Mouse (Mus musculus) G1E (cell line): ENCODE results near the gene Cplx2. TPM values are rescaled to one million over a fixed set of nuclear protein-coding genes. Genes with fewer than 3 reads are reported as not detected.

ENCODE experiments used
- ATAC-seq: 2 replicates; pipeline ENCODE4 v1.8.0; 2016; ENCODE audit warnings: mild to moderate bottlenecking; ENCODE audit not compliant: insufficient number of reproducible peaks, poor library complexity, low FRiP score, severe bottlenecking; ENCODE audit errors: extremely low read depth
- DNase-seq: peaks from one replicate; pipeline ENCODE4 v3.0.0; 2012; ENCODE audit warnings: low spot score
- H3K27me3 ChIP-seq: 2 replicates; pipeline ENCODE4 v1.6.1; 2012; ENCODE audit warnings: mild to moderate bottlenecking, low read length, inconsistent platforms; ENCODE audit not compliant: insufficient read depth
- H3K36me3 ChIP-seq: replicated peaks from 2 replicates; pipeline ENCODE3; 2012; ENCODE audit warnings: mild to moderate bottlenecking, inconsistent platforms
- H3K4me1 ChIP-seq: 2 replicates; pipeline ENCODE4 v1.6.1; 2012; ENCODE audit warnings: low read depth, low read length, inconsistent platforms, mixed read lengths; ENCODE audit not compliant: insufficient read depth
- H3K4me3 ChIP-seq: 2 replicates; pipeline ENCODE4 v1.5.1; 2012; ENCODE audit warnings: low read depth, mild to moderate bottlenecking, inconsistent platforms, low read length, moderate library complexity, mixed read lengths
- H3K9me3 ChIP-seq: replicated peaks from 2 replicates; pipeline ENCODE4 v1.6.1; 2012; ENCODE audit warnings: inconsistent platforms
- CTCF ChIP-seq: IDR thresholded peaks from 2 replicates; pipeline ENCODE4 v1.5.1; 2012; ENCODE audit warnings: low read depth, low read length, inconsistent platforms, mixed read lengths
- GATA1 ChIP-seq: IDR thresholded peaks from 2 replicates; pipeline ENCODE4 v1.6.1; 2012; ENCODE audit warnings: borderline replicate concordance, low read length, inconsistent platforms, mixed read lengths
- GATA2 ChIP-seq: IDR thresholded peaks from 2 replicates; pipeline ENCODE4 v1.6.1; 2012; ENCODE audit warnings: low read depth, low read length, inconsistent platforms, borderline replicate concordance
- POLR2AphosphoS5 ChIP-seq: IDR thresholded peaks from 2 replicates; pipeline ENCODE4 v1.6.1; 2012; ENCODE audit warnings: low read depth, low read length, inconsistent platforms; ENCODE audit not compliant: insufficient replicate concordance
- TAL1 ChIP-seq: conservative IDR thresholded peaks from 2 replicates; pipeline ENCODE4 v1.6.1; 2012; ENCODE audit warnings: low read depth, low read length, inconsistent platforms, mixed read lengths
- polyA plus RNA-seq: library from polyadenylated mRNA; stranded (reverse); fragments of >175 nt; gene quantifications from 2 replicates; pipeline ENCODE4 v1.2.3, GENCODE M21; 2012
- total RNA-seq, 2 experiments: library from RNA; stranded (forward) in 1 of 2; stranded (reverse) in 1 of 2; fragments of 200-1000 nt in 1 of 2; fragments of >200 nt in 1 of 2; fragmentation: Nextera tagmentation in 1 of 2; gene quantifications; 2 replicates each; pipeline ENCODE4 v1.2.3; 2014 to 2017

Cplx2 gene
- total and polyA plus RNA-seq, 3 experiments, result not detected

DNA sequence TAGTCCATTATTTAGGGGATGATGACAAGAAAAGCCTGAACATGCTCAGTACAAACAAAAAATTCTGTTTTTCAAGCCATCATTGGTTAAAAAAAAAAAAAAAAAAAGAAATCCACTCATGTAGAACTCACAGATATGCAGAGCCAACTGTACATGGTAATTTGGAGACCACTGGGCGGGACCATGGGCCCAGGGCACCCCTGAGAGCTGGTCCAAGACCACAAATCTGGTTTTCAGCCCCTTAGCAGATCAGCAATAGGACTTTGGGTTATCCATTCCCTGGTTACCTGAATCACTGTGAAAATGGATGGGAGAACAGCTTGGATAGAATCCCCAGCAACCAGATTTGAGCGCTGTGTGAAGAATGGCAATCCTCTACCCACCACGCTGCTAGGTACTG is 40.5 kb downstream of the Cplx2 start:
- peaks cover 5% of the 10 kb centered on the region; the same call in 1 of the 2 replicates for H3K9me3 ChIP-seq
- no peaks in the 10 kb centered on the region for H3K27me3 ChIP-seq
- ATAC-seq (no peak), DNase-seq (no peak)
- no peak overlapping the region for H3K4me3 ChIP-seq
- TF ChIP-seq CTCF (no peak), GATA2 (no peak), TAL1 (no peak), POLR2AphosphoS5 (no peak), GATA1 (no peak)
- no peaks in the 10 kb centered on the region for H3K4me1 ChIP-seq
- no peaks in the 10 kb centered on the region for H3K36me3 ChIP-seq

DNA sequence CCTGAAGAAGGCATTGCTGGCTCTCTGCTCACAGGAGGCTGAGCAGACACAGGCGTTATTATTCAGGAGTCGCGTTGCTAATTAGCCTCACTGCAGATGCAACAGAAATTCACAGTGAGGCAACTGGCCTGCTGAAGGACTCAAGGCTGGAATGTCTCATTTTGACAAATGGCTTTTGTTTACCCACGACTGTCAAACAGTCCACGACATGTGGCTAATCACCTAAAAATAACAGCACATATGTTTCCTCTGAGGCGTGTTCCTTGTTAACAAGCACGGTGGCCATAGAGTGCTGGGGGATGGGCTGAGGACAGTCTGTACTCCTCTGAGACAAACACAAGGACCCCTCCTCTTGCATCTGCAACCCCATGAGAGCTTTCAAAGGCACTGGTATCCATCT is 41.1 kb downstream of the Cplx2 start:
- DNase-seq (no peak), ATAC-seq (no peak)

DNA sequence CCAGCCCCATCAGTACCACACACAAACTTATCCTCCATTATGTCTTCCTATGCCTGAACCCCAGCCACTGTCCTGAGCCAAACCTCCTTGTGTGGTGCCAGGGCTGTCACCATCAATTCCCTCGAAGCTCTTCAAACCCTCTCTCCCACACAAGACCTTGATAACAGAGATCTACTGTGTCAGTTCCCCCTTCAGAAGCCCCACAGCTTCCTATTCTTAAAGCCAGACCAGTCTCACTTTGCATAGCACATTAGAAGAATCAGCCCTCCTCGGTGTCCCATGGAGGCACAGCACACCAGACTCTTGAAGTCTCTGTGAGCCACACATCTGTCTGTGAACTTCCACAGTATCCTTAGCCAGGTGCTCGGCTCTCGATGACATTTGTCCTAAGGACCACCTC is 41.6 kb downstream of the Cplx2 start:
- TF ChIP-seq GATA2 (no peak), POLR2AphosphoS5 (no peak), CTCF (no peak), GATA1 (no peak), TAL1 (no peak)
- H3K36me3 ChIP-seq, result no peaks in the 10 kb centered on the region
- DNase-seq (no peak), ATAC-seq (no peak)
- peaks cover 5% of the 10 kb centered on the region; the same call in 1 of the 2 replicates for H3K9me3 ChIP-seq
- no peaks in the 10 kb centered on the region for H3K4me1 ChIP-seq
- no peak overlapping the region for H3K4me3 ChIP-seq
- no peaks in the 10 kb centered on the region for H3K27me3 ChIP-seq

More for the DNA sequence above, 41.1 kb downstream of the Cplx2 start:
- TF ChIP-seq GATA2 (no peak), CTCF (no peak), POLR2AphosphoS5 (no peak), GATA1 (no peak), TAL1 (no peak)
- Histone ChIP-seq H3K27me3 (no peaks in the 10 kb centered on the region), H3K9me3 (peaks cover 5% of the 10 kb centered on the region; the same call in 1 of the 2 replicates), H3K4me1 (no peaks in the 10 kb centered on the region), H3K36me3 (no peaks in the 10 kb centered on the region), H3K4me3 (no peak overlapping the region)

DNA sequence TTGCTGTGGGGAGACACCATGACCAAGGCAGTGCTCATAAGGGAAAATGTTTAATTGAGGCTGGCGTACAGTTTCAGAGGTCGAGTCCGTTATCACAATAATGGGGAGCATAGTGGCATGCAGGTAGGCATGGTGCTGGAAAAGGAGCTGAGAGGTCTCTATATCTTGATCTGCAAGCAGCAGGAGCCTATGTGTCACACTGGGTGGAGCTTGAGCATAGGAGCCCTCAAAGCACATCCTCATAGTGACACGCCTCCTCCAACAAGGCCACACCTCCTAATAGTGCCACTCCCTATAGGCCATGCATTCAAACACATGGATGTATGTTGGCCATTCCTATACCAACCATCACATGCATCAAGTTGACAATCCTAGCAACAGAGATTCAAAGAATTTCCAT is 43.9 kb downstream of the Cplx2 start:
- 0 out of 2 replicates have a peak, but pooled peaks cover under 1% of the 10 kb centered on the region for H3K9me3 ChIP-seq
- no peaks in the 10 kb centered on the region for H3K4me1 ChIP-seq
- no peaks in the 10 kb centered on the region for H3K27me3 ChIP-seq
- ATAC-seq, result no peak
- H3K4me3 ChIP-seq, result no peak overlapping the region
- TF ChIP-seq CTCF (no peak), GATA1 (no peak), POLR2AphosphoS5 (no peak), GATA2 (no peak), TAL1 (no peak)
- H3K36me3 ChIP-seq, result no peaks in the 10 kb centered on the region
- no peak for DNase-seq

DNA sequence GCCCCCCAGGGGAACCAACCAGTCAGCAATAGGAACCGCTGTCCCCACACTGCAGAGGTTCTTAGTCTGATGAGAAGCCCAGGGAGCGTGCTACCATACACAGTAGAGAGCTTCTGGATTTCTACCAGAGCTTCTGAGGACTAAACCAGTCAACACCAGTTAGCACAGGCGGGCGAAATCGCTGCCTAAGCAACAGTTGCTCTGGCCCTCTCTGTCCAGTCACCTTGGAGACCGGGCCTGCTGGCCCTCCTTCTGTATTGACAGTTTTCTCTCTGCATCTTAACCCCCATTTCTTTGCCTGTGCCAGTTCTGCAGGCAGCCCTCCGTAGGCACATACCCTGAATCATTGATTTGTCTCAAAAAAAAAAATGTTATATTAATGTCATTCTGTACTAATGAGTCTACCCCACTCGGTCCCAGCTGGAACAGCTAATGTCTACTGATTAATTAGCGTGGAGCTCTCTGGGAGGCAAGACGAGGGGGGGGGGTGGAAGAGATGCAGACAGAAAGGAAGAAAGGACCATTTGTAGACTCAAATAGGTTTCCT is 47.7 kb downstream of the Cplx2 start:
- no peak for DNase-seq
- H3K36me3 ChIP-seq, result no peaks in the 10 kb centered on the region
- H3K27me3 ChIP-seq, result no peaks in the 10 kb centered on the region
- TF ChIP-seq GATA1, result no peak
- TF ChIP-seq GATA2, result no peak
- TF ChIP-seq POLR2AphosphoS5, result no peak
- no peak for TF ChIP-seq CTCF
- no peak for TF ChIP-seq TAL1
- no peaks in the 10 kb centered on the region for H3K4me1 ChIP-seq
- ATAC-seq, result no peak
- peaks cover 6% of the 10 kb centered on the region for H3K9me3 ChIP-seq
- H3K4me3 ChIP-seq, result no peak overlapping the region

DNA sequence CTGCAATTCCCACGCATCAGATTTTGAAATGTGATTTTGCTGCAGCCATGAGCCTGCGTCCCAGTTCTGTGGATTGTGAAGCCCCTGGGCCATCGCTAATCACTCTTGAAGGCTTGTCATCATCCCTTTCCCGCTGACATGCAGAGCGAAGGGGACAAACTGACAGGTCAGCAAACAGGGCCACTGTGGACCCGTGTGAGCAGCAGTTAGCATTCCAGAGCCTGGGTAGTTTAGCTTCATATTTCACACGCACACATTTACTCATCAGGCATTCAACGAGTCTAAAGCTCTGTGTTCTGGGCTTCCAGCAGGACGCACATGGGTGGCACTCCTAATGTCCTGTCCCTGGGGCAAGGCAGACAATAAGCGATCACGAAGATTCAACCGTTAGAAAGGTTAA is 49.1 kb downstream of the Cplx2 start:
- Histone ChIP-seq H3K9me3 (peaks cover 9% of the 10 kb centered on the region), H3K4me1 (no peaks in the 10 kb centered on the region), H3K27me3 (no peaks in the 10 kb centered on the region; the same call in 1 of the 2 replicates), H3K4me3 (no peak overlapping the region), H3K36me3 (no peaks in the 10 kb centered on the region)
- no peak for ATAC-seq
- no peak for TF ChIP-seq TAL1
- TF ChIP-seq GATA2, result no peak
- no peak for TF ChIP-seq GATA1
- no peak for TF ChIP-seq POLR2AphosphoS5
- TF ChIP-seq CTCF, result no peak
- no peak for DNase-seq
